Mouse (Mus musculus): ENCODE measurements around the gene Zdhhc11. TPM values are rescaled to one million over a fixed set of nuclear protein-coding genes. Genes with fewer than 3 reads are reported as not detected.

Zdhhc11 gene
- not detected in 2 replicates for polyA plus RNA-seq (2015; fragmentation: Nextera tagmentation; extraction: Ambion mirVana)

GRCm38 (mm10) chr13:73963551-73963950 is at the start of gene Zdhhc11:
Gene Zdhhc11, plus strand, starts transcription at chr13:73963851.

GRCm38 (mm10) chr13:73937321-73938176 is 26.1 kb upstream of the Zdhhc11 start, which contains the start of the genes Trip13 and Brd9:
Gene Trip13, minus strand, starts transcription at chr13:73937784.
Gene Brd9, plus strand, starts transcription at chr13:73937811.

DNA sequence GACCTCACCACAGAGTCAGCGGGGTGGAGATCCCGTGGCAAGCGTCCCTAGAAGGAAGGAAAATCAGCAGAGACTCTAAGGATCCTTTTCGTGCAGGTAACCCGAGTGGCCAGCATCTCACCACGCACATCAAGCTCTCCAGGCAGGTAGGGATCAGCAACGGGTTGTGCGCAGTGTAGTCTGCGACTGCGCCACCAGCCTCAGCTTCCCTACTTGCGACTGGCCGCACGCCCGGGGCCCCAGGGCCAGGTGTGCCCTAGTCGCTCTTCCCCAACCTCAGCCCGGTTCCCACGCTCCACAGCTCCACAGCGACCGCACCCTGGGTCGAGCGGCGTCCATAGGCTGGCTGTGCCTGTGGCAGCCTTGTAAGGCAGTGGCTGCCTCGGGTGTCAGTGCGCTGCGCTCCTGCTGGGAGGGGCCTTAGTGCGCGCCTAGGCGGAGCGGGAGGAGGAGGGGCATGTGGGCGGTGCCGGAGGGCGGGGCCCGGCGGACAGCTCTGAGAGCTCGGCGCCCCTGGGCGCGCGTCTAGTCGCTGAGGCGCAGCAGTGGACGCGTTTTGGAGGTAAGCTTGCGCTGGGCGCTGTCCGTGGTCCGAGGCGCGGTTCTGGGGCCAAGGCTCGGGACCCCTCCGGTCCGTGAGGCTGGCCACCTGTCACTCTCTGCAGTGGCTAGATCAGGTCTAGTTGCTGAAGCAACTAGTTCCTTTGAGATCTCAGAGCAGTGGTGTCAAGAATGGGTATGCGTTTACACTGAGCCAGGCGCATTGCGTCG is 45.5 kb downstream of the Zdhhc11 start, which contains the start of gene Tppp:
Tppp (plus strand) TSS at position 460 of the 771 bp plus-strand sequence.

Small RNAs within 50 kb of the gene (microRNA-seq; reads per million reads assigned to microRNA genes)
- gene Gm25197 = not detected

Other genes starting within 250 kb of the Zdhhc11 start
- 6.9 and 7.4 TPM in 2 replicates for gene Slc12a7, start 230.8 kb upstream of the Zdhhc11 start, polyA plus RNA-seq (2015; fragmentation: Nextera tagmentation; extraction: Ambion mirVana)
- 42.0 and 44.6 TPM in 2 replicates for gene Nkd2, start 116.2 kb upstream of the Zdhhc11 start, polyA plus RNA-seq (2015; fragmentation: Nextera tagmentation; extraction: Ambion mirVana)
- 10.3 and 11.8 TPM in 2 replicates for gene Trip13, start 26.1 kb upstream of the Zdhhc11 start, polyA plus RNA-seq (2015; fragmentation: Nextera tagmentation; extraction: Ambion mirVana)
- 26.8 and 30.6 TPM in 2 replicates for gene Brd9, start 26.0 kb upstream of the Zdhhc11 start, polyA plus RNA-seq (2015; fragmentation: Nextera tagmentation; extraction: Ambion mirVana)
- 15.6 and 19.9 TPM in 2 replicates for gene Tppp, start 45.6 kb downstream of the Zdhhc11 start, polyA plus RNA-seq (2015; fragmentation: Nextera tagmentation; extraction: Ambion mirVana)
- 11.8 and 15.2 TPM in 2 replicates for gene Cep72, start 98.4 kb downstream of the Zdhhc11 start, polyA plus RNA-seq (2015; fragmentation: Nextera tagmentation; extraction: Ambion mirVana)
- 0.02 TPM in 1 of 2 replicates, not detected in the other for gene Slc9a3, start 157.6 kb downstream of the Zdhhc11 start, polyA plus RNA-seq (2015; fragmentation: Nextera tagmentation; extraction: Ambion mirVana)
- 47.4 and 48.3 TPM in 2 replicates for gene Exoc3, start 244.9 kb downstream of the Zdhhc11 start, polyA plus RNA-seq (2015; fragmentation: Nextera tagmentation; extraction: Ambion mirVana)